Mouse (Mus musculus) hindbrain, embryonic 16.5 days (tissue): Measurements from ENCODE around the gene Zdhhc23. TPM values are rescaled to one million over a fixed set of nuclear protein-coding genes. Genes with fewer than 3 reads are reported as not detected.

Experiments
- ATAC-seq: fragments of 200-750 bp; cut with Nextera tagmentation; 2 replicates; pipeline ENCODE4 v1.8.0; 2017; ENCODE audit warnings: moderate TSS enrichment, moderate library complexity
- H3K27ac ChIP-seq: fragments of 300-500 bp; sonication (generic); 2 replicates; pipeline ENCODE4 v1.5.1; 2014; ENCODE audit warnings: low read depth, mild to moderate bottlenecking, control low read depth, low read length, moderate library complexity
- H3K27me3 ChIP-seq: fragments of 300-500 bp; sonication (generic); replicated peaks from 2 replicates; pipeline ENCODE4 v1.6.1; 2014; ENCODE audit warnings: low read length; ENCODE audit not compliant: control insufficient read depth, insufficient read depth
- H3K36me3 ChIP-seq: fragments of 300-500 bp; sonication (generic); 2 replicates; pipeline ENCODE4 v1.6.1; 2014; ENCODE audit warnings: mild to moderate bottlenecking, low read length, moderate library complexity, mixed read lengths; ENCODE audit not compliant: control insufficient read depth, insufficient read depth
- H3K4me1 ChIP-seq: fragments of 300-500 bp; sonication (generic); 2 replicates; pipeline ENCODE4 v1.6.1; 2014; ENCODE audit warnings: low read depth, low read length; ENCODE audit not compliant: control insufficient read depth, insufficient read depth
- H3K4me2 ChIP-seq: fragments of 300-500 bp; sonication (generic); 2 replicates; pipeline ENCODE4 v1.6.1; 2014; ENCODE audit warnings: mild to moderate bottlenecking, low read length, control low read depth, moderate library complexity
- H3K4me3 ChIP-seq: fragments of 300-500 bp; sonication (generic); 2 replicates; pipeline ENCODE4 v1.5.1; 2014; ENCODE audit warnings: mild to moderate bottlenecking, low read length, control low read depth, moderate library complexity
- H3K9ac ChIP-seq: fragments of 300-500 bp; sonication (generic); 2 replicates; pipeline ENCODE4 v1.6.1; 2014; ENCODE audit warnings: low read depth, mild to moderate bottlenecking, control low read depth, low read length, moderate library complexity
- H3K9me3 ChIP-seq: fragments of 300-500 bp; sonication (generic); 2 replicates; pipeline ENCODE4 v1.6.1; 2014; ENCODE audit warnings: mild to moderate bottlenecking, low read length, moderate library complexity; ENCODE audit not compliant: control insufficient read depth
- WGBS: fragments of 180-500 bp; shearing (Covaris S2); extraction: QIAGEN DNeasy Blood & Tissue Kit; methylation state at CpG from one replicate; pipeline ENCODE4 v1.1.7; 2014; 5-methylcytosine and 5-hydroxymethylcytosine counted together
- polyA plus RNA-seq: library from polyadenylated mRNA; unstranded; fragments of >200 nt; fragmentation: Nextera tagmentation; extraction: Ambion mirVana; gene quantifications from 2 replicates; pipeline ENCODE4 v1.2.1, GENCODE M21; 2015

Gene Zdhhc23
- polyA plus RNA-seq, result 3.4 and 3.8 TPM in 2 replicates

GRCm38 (mm10) chr16:43979328-43980109 lies at the start of gene Zdhhc23:
Gene Zdhhc23, minus strand, starts transcription at chr16:43979791.
- Histone ChIP-seq H3K27ac (no peak within 1 kb of the TSS), H3K9ac (peak within 1 kb of the TSS; percentile 74), H3K4me1 (peaks cover 6% of the 10 kb centered on the region; the same call in 1 of the 2 replicates), H3K36me3 (no peaks in the 10 kb centered on the region), H3K4me3 (peak within 1 kb of the TSS; percentile 78), H3K27me3 (no peaks in the 10 kb centered on the region), H3K9me3 (no peaks in the 10 kb centered on the region), H3K4me2 (peak within 1 kb of the TSS; percentile 98)
- ATAC-seq, result peak; percentile 83
- under 1% methylated on average over 63 of the region's 103 CpGs for WGBS

- Histone ChIP-seq H3K27me3 (no peaks in the 10 kb centered on the region), H3K4me1 (no peaks in the 10 kb centered on the region), H3K9ac (no peak overlapping the region), H3K9me3 (no peaks in the 10 kb centered on the region), H3K36me3 (no peaks in the 10 kb centered on the region), H3K4me3 (no peak overlapping the region), H3K27ac (no peak overlapping the region), H3K4me2 (no peak overlapping the region)
- WGBS, result 70% methylated on average over 2 of the region's 2 CpGs
- no peak for ATAC-seq
These were observed 49.7 kb upstream of the Zdhhc23 start for GRCm38 (mm10) chr16:44029273-44029672.

- WGBS, result 90% methylated on average over 9 of the region's 9 CpGs
- Histone ChIP-seq H3K36me3 (no peaks in the 10 kb centered on the region), H3K4me2 (no peak overlapping the region), H3K27ac (no peak overlapping the region), H3K27me3 (no peaks in the 10 kb centered on the region), H3K4me1 (no peaks in the 10 kb centered on the region), H3K9me3 (no peaks in the 10 kb centered on the region), H3K4me3 (no peak overlapping the region), H3K9ac (no peak overlapping the region)
- no peak for ATAC-seq
These were observed 47.2 kb upstream of the Zdhhc23 start for GRCm38 (mm10) chr16:44026822-44027221.

- Histone ChIP-seq H3K4me1 (no peaks in the 10 kb centered on the region), H3K9me3 (no peaks in the 10 kb centered on the region), H3K27me3 (no peaks in the 10 kb centered on the region), H3K9ac (no peak overlapping the region), H3K27ac (no peak overlapping the region), H3K36me3 (no peaks in the 10 kb centered on the region), H3K4me3 (no peak overlapping the region), H3K4me2 (no peak overlapping the region)
- WGBS, result 74% methylated on average over 6 of the region's 6 CpGs
- ATAC-seq, result no peak
These were observed 46.6 kb upstream of the Zdhhc23 start for GRCm38 (mm10) chr16:44026210-44026609.

GRCm38 (mm10) chr16:44018986-44019548 lies 39.5 kb upstream of the Zdhhc23 start:
- no peaks in the 10 kb centered on the region for H3K36me3 ChIP-seq
- H3K27ac ChIP-seq, result no peak overlapping the region
- H3K9me3 ChIP-seq, result no peaks in the 10 kb centered on the region
- no peak for ATAC-seq
- H3K9ac ChIP-seq, result no peak overlapping the region
- no peak overlapping the region for H3K4me2 ChIP-seq
- no peaks in the 10 kb centered on the region for H3K4me1 ChIP-seq
- WGBS, result 79% methylated on average over 2 of the region's 2 CpGs
- H3K27me3 ChIP-seq, result no peaks in the 10 kb centered on the region
- no peak overlapping the region for H3K4me3 ChIP-seq

GRCm38 (mm10) chr16:44018372-44018771 lies 38.8 kb upstream of the Zdhhc23 start:
- no peak overlapping the region for H3K9ac ChIP-seq
- no peaks in the 10 kb centered on the region for H3K9me3 ChIP-seq
- no peak overlapping the region for H3K4me2 ChIP-seq
- H3K4me1 ChIP-seq, result no peaks in the 10 kb centered on the region
- H3K4me3 ChIP-seq, result no peak overlapping the region
- WGBS, result 56% methylated on average over 7 of the region's 7 CpGs
- no peak overlapping the region for H3K27ac ChIP-seq
- no peaks in the 10 kb centered on the region for H3K27me3 ChIP-seq
- no peaks in the 10 kb centered on the region for H3K36me3 ChIP-seq
- no peak for ATAC-seq

- Histone ChIP-seq H3K36me3 (no peaks in the 10 kb centered on the region), H3K27ac (no peak overlapping the region), H3K9ac (no peak overlapping the region), H3K9me3 (no peaks in the 10 kb centered on the region), H3K4me2 (no peak overlapping the region), H3K4me1 (no peaks in the 10 kb centered on the region), H3K4me3 (no peak overlapping the region), H3K27me3 (no peaks in the 10 kb centered on the region)
- no peak for ATAC-seq
- 87% methylated on average over 4 of the region's 4 CpGs for WGBS
These were observed 38.1 kb upstream of the Zdhhc23 start for GRCm38 (mm10) chr16:44017707-44018106.

- no peak for ATAC-seq
- WGBS, result 24% methylated on average over 11 of the region's 11 CpGs
- peak overlapping the region; percentile 33 for H3K4me2 ChIP-seq
These were observed 36.6 kb upstream of the Zdhhc23 start for GRCm38 (mm10) chr16:44016164-44016563.

GRCm38 (mm10) chr16:44015416-44016158 lies 36.0 kb upstream of the Zdhhc23 start:
- no peak overlapping the region for H3K27ac ChIP-seq
- WGBS, result 72% methylated on average over 16 of the region's 16 CpGs

More at GRCm38 (mm10) chr16:44016164-44016563, 36.6 kb upstream of the Zdhhc23 start:
- Histone ChIP-seq H3K4me3 (no peak overlapping the region), H3K4me1 (no peaks in the 10 kb centered on the region), H3K9ac (no peak overlapping the region), H3K36me3 (no peaks in the 10 kb centered on the region), H3K27ac (no peak overlapping the region), H3K27me3 (no peaks in the 10 kb centered on the region), H3K9me3 (no peaks in the 10 kb centered on the region)

More at GRCm38 (mm10) chr16:44015416-44016158, 36.0 kb upstream of the Zdhhc23 start:
- Histone ChIP-seq H3K36me3 (no peaks in the 10 kb centered on the region), H3K9ac (no peak overlapping the region), H3K4me1 (no peaks in the 10 kb centered on the region), H3K4me2 (no peak overlapping the region; the same call in 1 of the 2 replicates), H3K9me3 (no peaks in the 10 kb centered on the region), H3K27me3 (no peaks in the 10 kb centered on the region), H3K4me3 (no peak overlapping the region)
- ATAC-seq, result no peak
